Mouse (Mus musculus) G1E (cell line): ENCODE measurements at regions not wholly inside any gene's neighbourhood (a gene's known extent, or its start where the extent isn't known, plus 50 kb on each side); places are given as distances from the start of the nearest gene placed in this dataset.

ENCODE experiments used
- ATAC-seq: 2 replicates; pipeline ENCODE4 v1.8.0; 2016; ENCODE audit warnings: mild to moderate bottlenecking; ENCODE audit not compliant: insufficient number of reproducible peaks, poor library complexity, low FRiP score, severe bottlenecking; ENCODE audit errors: extremely low read depth
- DNase-seq: peaks from one replicate; pipeline ENCODE4 v3.0.0; 2012; ENCODE audit warnings: low spot score
- H3K27me3 ChIP-seq: 2 replicates; pipeline ENCODE4 v1.6.1; 2012; ENCODE audit warnings: mild to moderate bottlenecking, low read length, inconsistent platforms; ENCODE audit not compliant: insufficient read depth
- H3K36me3 ChIP-seq: replicated peaks from 2 replicates; pipeline ENCODE3; 2012; ENCODE audit warnings: mild to moderate bottlenecking, inconsistent platforms
- H3K4me1 ChIP-seq: 2 replicates; pipeline ENCODE4 v1.6.1; 2012; ENCODE audit warnings: low read depth, low read length, inconsistent platforms, mixed read lengths; ENCODE audit not compliant: insufficient read depth
- H3K4me3 ChIP-seq: 2 replicates; pipeline ENCODE4 v1.5.1; 2012; ENCODE audit warnings: low read depth, mild to moderate bottlenecking, inconsistent platforms, low read length, moderate library complexity, mixed read lengths
- H3K9me3 ChIP-seq: replicated peaks from 2 replicates; pipeline ENCODE4 v1.6.1; 2012; ENCODE audit warnings: inconsistent platforms
- CTCF ChIP-seq: IDR thresholded peaks from 2 replicates; pipeline ENCODE4 v1.5.1; 2012; ENCODE audit warnings: low read depth, low read length, inconsistent platforms, mixed read lengths
- GATA1 ChIP-seq: IDR thresholded peaks from 2 replicates; pipeline ENCODE4 v1.6.1; 2012; ENCODE audit warnings: borderline replicate concordance, low read length, inconsistent platforms, mixed read lengths
- GATA2 ChIP-seq: IDR thresholded peaks from 2 replicates; pipeline ENCODE4 v1.6.1; 2012; ENCODE audit warnings: low read depth, low read length, inconsistent platforms, borderline replicate concordance
- POLR2AphosphoS5 ChIP-seq: IDR thresholded peaks from 2 replicates; pipeline ENCODE4 v1.6.1; 2012; ENCODE audit warnings: low read depth, low read length, inconsistent platforms; ENCODE audit not compliant: insufficient replicate concordance
- TAL1 ChIP-seq: conservative IDR thresholded peaks from 2 replicates; pipeline ENCODE4 v1.6.1; 2012; ENCODE audit warnings: low read depth, low read length, inconsistent platforms, mixed read lengths

GRCm38 (mm10) chr4:131346727-131347126 lies 402.5 kb downstream of the Matn1 start:
- no peaks in the 10 kb centered on the region for H3K4me1 ChIP-seq
- no peaks in the 10 kb centered on the region for H3K9me3 ChIP-seq
- DNase-seq = no peak
- H3K27me3 ChIP-seq = no peaks in the 10 kb centered on the region
- no peak overlapping the region for H3K4me3 ChIP-seq
- ATAC-seq = no peak
- TF ChIP-seq POLR2AphosphoS5 (no peak), GATA2 (no peak), TAL1 (no peak), CTCF (no peak), GATA1 (no peak)
- no peaks in the 10 kb centered on the region for H3K36me3 ChIP-seq

GRCm38 (mm10) chr4:131350268-131350667 lies 406.1 kb downstream of the Matn1 start:
- DNase-seq (no peak), ATAC-seq (no peak)
- no peaks in the 10 kb centered on the region for H3K27me3 ChIP-seq
- no peaks in the 10 kb centered on the region for H3K4me1 ChIP-seq
- H3K36me3 ChIP-seq = no peaks in the 10 kb centered on the region
- no peak overlapping the region for H3K4me3 ChIP-seq
- TF ChIP-seq GATA2 (no peak), TAL1 (no peak), GATA1 (no peak), POLR2AphosphoS5 (no peak), CTCF (no peak)
- H3K9me3 ChIP-seq = no peaks in the 10 kb centered on the region

- no peak for ATAC-seq
- no peak overlapping the region for H3K4me3 ChIP-seq
- TF ChIP-seq GATA2 = no peak
- H3K27me3 ChIP-seq = no peaks in the 10 kb centered on the region; the same call in 1 of the 2 replicates
- no peaks in the 10 kb centered on the region for H3K9me3 ChIP-seq
- no peaks in the 10 kb centered on the region for H3K36me3 ChIP-seq
- no peak for DNase-seq
- H3K4me1 ChIP-seq = no peaks in the 10 kb centered on the region
Observed at GRCm38 (mm10) chr4:131354908-131355307, 410.7 kb downstream of the Matn1 start.

DNA sequence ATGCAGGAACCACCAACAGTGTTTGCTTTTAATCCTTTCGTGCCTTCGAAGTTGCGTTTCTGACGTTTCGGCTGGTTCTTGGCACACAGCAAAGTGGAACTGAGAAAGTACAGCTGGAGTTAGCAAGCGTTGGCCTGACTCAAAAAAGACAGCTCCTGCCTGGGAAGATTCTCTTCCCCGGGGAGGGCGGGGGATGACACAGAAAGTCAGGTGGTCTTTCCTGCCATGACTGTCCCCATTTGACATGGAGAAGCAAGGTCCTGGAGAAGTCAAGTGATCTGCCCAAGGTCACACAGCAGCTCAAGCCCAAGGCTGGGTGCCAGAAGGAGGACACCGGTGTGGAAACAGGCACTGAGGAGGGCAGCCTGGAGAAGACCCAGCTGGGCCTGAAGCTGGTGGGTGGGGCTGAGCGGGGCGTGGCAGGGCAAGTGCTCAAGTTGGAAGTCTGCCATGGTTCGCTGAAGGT lies 411.4 kb downstream of the Matn1 start:
- Histone ChIP-seq H3K9me3 (no peaks in the 10 kb centered on the region), H3K27me3 (no peaks in the 10 kb centered on the region; the same call in 1 of the 2 replicates), H3K4me1 (no peaks in the 10 kb centered on the region), H3K4me3 (no peak overlapping the region), H3K36me3 (no peaks in the 10 kb centered on the region)
- DNase-seq = no peak
- ATAC-seq = no peak
- TF ChIP-seq GATA1 (no peak), CTCF (no peak), TAL1 (no peak), POLR2AphosphoS5 (no peak), GATA2 (no peak)

DNA sequence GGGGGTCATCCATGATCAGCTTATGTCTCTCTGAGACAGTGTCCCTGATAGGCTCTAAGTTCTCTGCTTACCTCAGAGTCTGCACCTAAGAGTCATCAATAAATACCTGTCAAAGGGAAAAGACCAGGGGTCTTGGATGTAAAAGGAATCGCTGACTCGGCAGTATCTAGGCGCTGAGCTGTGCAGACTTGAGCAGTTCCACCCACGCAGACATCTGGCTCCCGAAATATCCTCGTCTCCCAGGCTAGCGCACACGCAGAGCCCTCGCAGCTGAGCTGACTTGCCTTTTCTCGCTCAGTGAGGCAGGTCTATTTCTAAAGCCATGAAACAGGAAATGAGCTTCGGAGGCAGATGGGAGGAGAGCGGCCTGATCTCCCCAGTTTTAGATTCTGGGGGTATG lies 412.1 kb downstream of the Matn1 start:
- DNase-seq (no peak), ATAC-seq (no peak)
- Histone ChIP-seq H3K36me3 (no peaks in the 10 kb centered on the region), H3K4me1 (no peaks in the 10 kb centered on the region), H3K27me3 (no peaks in the 10 kb centered on the region; the same call in 1 of the 2 replicates), H3K9me3 (no peaks in the 10 kb centered on the region), H3K4me3 (no peak overlapping the region)
- no peak for TF ChIP-seq CTCF
- TF ChIP-seq GATA1 = no peak
- TF ChIP-seq GATA2 = no peak
- TF ChIP-seq TAL1 = no peak
- no peak for TF ChIP-seq POLR2AphosphoS5

GRCm38 (mm10) chr4:131363030-131363429 lies 418.8 kb downstream of the Matn1 start:
- Histone ChIP-seq H3K4me3 (no peak overlapping the region), H3K27me3 (peaks cover 14% of the 10 kb centered on the region), H3K4me1 (no peaks in the 10 kb centered on the region), H3K9me3 (no peaks in the 10 kb centered on the region), H3K36me3 (no peaks in the 10 kb centered on the region)
- ATAC-seq (no peak), DNase-seq (no peak)
- no peak for TF ChIP-seq GATA2

DNA sequence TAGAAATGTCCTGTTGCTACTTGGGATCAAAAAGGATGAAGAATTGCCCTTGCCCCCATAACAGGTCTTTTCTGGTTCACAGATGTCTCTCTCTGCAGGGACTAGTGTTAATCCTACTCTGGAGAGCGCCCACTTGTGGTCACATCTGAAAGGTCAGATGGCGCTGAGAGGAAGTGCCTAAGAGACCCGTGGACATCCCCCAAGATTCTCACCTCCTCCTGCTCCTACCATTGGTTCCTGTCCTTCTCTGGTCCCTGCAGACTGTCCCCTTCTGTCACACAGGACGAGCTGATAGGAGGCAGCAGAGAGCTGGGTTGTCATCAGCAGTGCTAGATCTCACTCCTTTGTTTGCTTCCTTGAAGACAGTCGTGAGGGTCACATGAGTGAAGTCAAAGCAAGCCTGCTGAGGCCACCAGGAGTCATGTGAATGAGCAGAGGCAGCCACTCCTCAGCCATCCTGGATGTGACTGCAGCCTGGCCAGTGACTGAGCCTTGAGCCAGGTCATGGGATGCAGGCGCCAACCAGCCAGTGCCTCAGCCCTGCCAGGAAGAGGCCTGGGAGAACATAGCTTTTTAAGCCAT lies 420.6 kb downstream of the Matn1 start:
- peak; percentile 10 for DNase-seq
- Histone ChIP-seq H3K4me1 (no peaks in the 10 kb centered on the region), H3K27me3 (peaks cover 14% of the 10 kb centered on the region), H3K9me3 (no peaks in the 10 kb centered on the region), H3K36me3 (no peaks in the 10 kb centered on the region), H3K4me3 (no peak overlapping the region)
- no peak for ATAC-seq
- peak; percentile 59 for TF ChIP-seq CTCF
- no peak for TF ChIP-seq POLR2AphosphoS5
